Mouse (Mus musculus) monocyte, adult 2 months (primary cell): ENCODE data around the gene Med26.

Experiments used
- DNase-seq, 2 experiments: peaks; one replicate each; pipeline ENCODE4 v3.0.0; 2022; ENCODE audit warnings: low spot score in 2 of 2, low read depth in 1 of 2

Med26 gene

GRCm38 (mm10) chr8:72547802-72548643 lies at the start of gene Med26:
TSS of gene Med26 (minus strand) at chr8:72548270.
- DNase-seq, result peak; percentile 94 to 97

DNA sequence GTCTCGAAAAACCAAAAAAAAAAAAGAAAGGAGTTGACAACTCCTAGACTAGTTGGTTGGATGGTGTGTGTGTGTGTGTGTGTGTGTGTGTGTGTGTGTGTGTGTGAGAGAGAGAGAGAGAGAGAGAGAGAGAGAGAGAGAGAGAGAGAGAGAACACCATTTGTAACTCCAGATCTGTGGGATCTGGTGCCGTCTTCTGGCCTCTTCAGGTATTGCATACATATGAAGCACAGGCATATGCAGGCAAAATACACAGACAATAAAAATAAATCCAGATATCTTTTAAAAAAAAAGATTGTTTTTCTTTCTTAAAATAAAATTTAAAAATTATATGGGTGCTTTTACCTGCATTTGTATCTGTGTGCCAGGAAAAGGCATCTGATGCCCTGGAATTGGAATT lies 42.1 kb upstream of the Med26 start:
- peak in 1 of 2 experiments; percentile 13 for DNase-seq

- no peak for DNase-seq
Measured at GRCm38 (mm10) chr8:72589286-72589685, 41.2 kb upstream of the Med26 start.

DNA sequence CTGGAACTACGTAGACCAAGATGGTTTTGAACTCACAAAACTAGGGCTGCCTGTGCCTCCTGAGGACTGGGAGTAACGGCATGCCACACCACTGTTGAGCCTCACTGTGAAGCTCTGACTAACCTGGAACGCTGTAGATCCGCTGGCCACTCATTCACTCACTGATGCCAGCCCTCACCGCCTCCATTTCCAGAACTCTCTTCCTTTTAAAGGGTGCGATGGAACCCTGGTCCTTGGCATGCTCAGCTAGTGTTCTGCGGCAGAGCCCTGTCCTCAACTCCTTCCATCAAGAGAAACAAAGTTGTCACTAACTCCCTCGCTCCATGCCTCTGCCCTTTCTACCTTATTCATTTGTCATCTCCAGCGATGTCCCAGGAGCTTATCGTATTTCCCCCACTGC lies 40.8 kb upstream of the Med26 start:
- DNase-seq, result no peak

DNA sequence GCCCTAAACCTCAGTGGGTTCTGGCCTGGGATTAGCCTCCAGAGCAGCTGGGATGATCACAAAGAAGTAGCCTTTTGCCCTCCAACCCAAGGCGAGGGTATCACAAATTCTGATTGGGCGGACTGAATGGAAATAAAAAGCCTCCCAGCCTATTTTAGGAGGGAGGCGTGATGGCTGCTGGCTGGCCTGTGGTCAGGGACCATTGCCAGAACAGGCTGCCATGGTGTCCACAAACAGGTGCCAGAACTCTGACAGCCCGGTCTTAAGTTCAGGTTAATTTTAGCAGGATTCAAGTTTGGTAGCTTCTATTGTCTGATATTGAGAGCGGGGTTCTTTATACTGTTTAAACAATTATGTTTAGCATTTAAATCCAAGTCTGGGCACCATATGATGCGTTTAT lies 39.7 kb upstream of the Med26 start:
- no peak for DNase-seq

GRCm38 (mm10) chr8:72584390-72584789 lies 36.3 kb upstream of the Med26 start:
- no peak for DNase-seq

- peak; percentile 64 to 70 for DNase-seq
Measured at GRCm38 (mm10) chr8:72583056-72583771, 35.1 kb upstream of the Med26 start.

- no peak for DNase-seq
Measured at GRCm38 (mm10) chr8:72579374-72579773, 31.3 kb upstream of the Med26 start.

- no peak for DNase-seq
Measured at GRCm38 (mm10) chr8:72577941-72578340, 29.9 kb upstream of the Med26 start.

DNA sequence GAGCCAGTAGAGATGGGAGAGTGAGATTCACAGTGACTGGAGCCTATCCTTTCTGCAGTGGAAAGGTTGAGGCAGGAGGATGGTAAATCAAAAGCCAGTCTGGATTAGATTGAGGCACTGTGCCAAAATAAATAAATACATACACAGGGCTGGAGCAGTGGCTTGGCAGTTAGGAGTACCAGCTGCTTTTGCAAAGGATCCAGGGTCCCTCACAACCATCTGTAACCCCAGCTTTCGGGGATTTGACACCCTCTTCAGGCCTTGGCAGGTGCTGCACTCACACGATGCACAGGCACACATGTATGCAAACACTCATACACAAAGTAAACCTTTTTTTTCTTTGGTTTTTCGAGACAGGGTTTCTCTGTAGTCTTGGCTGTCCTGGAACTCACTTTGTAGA lies 29.2 kb upstream of the Med26 start:
- no peak for DNase-seq

DNA sequence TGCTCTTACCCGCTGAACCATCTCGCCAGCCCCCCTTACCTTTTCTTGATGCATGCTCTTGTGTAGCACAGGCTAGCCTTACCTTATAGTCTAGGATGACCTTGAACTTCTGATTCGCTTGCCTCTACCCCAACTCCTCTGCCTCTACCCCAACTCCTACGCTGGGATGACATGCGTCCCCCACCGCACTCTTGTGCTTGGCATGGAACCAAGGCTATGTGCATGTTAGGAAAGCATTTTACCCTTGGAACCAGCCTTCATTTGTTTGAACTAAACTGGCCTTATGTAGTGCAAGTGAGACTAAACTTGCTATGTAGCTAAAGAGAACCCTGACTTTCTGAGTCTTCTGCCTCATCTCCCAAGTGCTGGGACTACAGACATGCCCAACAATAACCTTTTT lies 27.8 kb upstream of the Med26 start:
- no peak for DNase-seq

DNA sequence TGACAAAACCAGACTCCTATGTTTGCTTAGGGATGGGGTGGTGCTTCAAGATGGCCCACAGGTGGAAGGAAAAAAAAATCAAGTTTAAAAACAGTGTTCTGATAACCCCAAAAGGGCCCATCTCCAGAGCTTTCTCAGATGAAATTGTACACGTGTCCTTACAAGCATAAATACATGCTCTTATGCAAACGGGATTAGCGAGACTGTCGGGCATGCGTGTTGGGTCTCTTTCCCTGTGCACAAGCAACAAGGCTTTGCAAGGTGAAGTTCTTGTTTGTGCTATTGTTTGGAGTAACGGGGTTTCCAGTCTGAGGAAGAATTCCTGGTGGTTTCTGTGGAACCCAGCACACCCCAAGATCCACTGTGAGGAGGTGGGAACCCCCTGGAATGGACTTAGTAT lies 25.4 kb upstream of the Med26 start:
- DNase-seq, result no peak

DNA sequence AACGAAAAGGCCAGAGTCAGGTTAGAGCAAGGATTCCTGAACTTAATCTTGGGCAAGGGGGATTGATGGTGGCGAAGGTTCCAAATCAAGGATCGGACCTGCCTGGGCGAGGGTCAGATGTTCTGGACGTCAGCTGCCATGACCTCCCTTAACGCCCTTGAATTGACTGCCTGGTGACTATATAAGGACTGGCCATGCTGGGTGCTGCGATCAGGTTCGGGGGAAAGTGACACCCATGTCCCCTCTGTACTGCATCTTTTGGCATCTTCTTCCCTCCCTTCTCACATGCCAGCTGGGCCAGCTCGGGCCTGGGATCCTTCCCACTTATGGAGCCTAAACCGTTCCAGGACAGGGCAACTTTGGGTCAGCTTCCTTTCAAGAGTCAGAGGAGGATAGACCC lies 24.4 kb upstream of the Med26 start:
- DNase-seq, result no peak

DNA sequence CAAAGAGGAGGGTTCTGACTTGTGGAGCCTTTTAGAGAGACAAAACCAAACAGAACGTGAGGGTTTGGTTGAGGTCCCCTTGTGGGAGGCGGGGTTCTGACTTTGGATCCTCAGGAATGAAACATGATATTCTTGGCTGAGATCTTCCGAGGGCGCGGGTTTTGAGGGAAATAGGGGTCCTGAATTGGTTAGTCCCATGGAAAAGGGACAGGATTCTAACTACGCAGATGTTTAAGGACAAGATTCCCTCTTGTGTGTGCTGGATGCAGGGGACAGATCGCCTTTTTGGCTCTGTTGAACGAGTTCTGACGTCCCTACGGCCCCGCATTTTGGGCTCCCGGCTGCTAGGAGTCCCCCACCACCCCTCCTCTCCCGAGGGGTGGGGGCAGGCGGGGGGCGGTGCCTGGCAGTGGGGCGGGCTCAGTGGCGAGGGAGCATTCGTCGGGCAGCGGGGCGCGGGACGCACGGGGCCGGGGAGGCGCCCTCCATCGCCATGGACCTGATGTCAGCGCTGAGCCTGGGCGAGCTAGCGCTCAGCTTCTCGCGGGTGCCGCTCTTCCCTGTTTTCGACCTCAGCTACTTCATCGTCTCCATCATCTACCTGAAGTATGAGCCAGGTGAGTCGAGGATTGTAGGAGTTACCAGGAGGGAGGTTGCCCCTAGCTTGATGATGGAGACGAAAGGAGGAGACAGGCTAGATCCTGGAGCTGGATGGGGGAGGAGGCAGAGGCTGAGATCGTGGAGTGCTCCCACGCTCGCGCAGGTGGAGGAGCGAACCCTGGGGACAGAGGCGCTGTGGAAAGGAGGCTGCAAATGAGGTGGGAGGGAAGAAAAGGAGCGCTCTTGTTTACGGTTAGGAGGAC lies 23.8 kb upstream of the Med26 start, which contains the start of gene Tmem38a:
Tmem38a (plus strand) TSS at position 445 of the 863 bp plus-strand sequence.
- DNase-seq, result peak in 1 of 2 experiments; percentile 29

GRCm38 (mm10) chr8:72570633-72571610 lies 22.9 kb upstream of the Med26 start, which contains the start of gene Smim7:
TSS of gene Smim7 (minus strand) at chr8:72571088.
- DNase-seq, result peak; percentile 97 to 98

DNA sequence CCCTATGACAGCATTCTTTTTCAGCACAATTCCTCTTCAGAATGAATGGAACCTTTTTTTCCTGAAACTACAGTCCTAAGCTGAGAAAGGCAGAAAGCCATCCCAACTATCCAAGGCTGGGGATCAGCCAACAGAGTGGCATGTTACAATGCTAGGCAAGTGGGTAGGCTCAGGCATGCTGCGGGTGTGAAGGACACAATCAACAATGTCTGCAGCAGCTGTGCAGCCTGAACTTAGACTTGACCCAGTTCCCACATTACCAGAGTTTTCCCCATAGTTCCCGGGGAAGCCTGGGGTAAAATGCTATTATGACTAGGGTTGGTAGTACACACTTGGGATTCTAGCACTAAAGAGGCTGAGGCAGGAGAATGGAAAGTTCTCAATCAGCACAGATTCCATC lies 17.9 kb upstream of the Med26 start:
- no peak for DNase-seq

- DNase-seq, result no peak
Measured at GRCm38 (mm10) chr8:72561111-72561689, 13.1 kb upstream of the Med26 start.

- DNase-seq, result no peak
Measured at GRCm38 (mm10) chr8:72555770-72556169, 7.7 kb upstream of the Med26 start.

DNA sequence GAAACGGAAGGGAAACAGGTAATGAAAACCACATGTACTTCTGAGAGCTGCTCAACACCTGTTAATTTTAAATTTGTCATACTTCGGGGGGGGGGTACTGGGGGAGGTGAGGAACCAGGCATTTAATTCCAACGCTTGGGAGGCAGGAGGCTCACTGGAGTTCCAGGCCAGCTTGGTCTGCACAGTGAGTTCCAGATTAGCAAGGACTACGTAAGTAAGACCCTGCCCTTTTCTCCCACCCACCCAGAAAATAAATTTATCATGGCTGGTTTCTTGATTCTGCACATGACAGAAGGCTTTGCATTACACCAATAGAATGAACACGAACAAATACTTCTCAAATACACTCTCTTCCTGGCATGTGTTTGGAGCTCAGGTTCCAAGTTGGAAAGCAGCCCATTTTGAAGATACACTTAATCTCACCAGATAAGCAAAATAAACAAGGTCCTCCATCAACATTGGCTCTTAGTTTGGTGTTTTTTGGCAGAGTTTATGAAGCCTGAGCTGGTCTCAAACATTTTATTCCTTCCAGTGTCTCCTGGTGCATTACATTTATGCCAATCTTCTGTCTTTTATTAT lies 1.3 kb upstream of the Med26 start:
- DNase-seq, result no peak
